Mouse (Mus musculus) CH12.LX (cell line): ENCODE results near the gene Cmip.

ENCODE experiments used
- CHD1 ChIP-seq: IDR thresholded peaks from 2 replicates; pipeline ENCODE4 v1.6.1; 2012; ENCODE audit warnings: low read depth, low read length, improper control_type of control experiment, inconsistent platforms
- CTCF ChIP-seq, 2 experiments: IDR thresholded peaks in 1 of 2; conservative IDR thresholded peaks in 1 of 2; 2 replicates each; pipeline ENCODE4 v1.5.1; 2011 to 2012; ENCODE audit warnings: low read depth in 2 of 2, low read length in 2 of 2, improper control_type of control experiment in 1 of 2, inconsistent platforms in 1 of 2, mild to moderate bottlenecking in 1 of 2, moderate library complexity in 1 of 2
- EP300 ChIP-seq: IDR thresholded peaks from 2 replicates; pipeline ENCODE4 v1.6.1; 2011; ENCODE audit warnings: low read length, improper control_type of control experiment
- GABPA ChIP-seq: IDR thresholded peaks from 2 replicates; pipeline ENCODE4 v1.6.1; 2012; ENCODE audit warnings: low read depth, low read length, improper control_type of control experiment, inconsistent platforms; ENCODE audit not compliant: insufficient replicate concordance
- MAX ChIP-seq: IDR thresholded peaks from 2 replicates; pipeline ENCODE4 v1.6.1; 2011; ENCODE audit warnings: low read length, improper control_type of control experiment
- MEF2A ChIP-seq: IDR thresholded peaks from 2 replicates; pipeline ENCODE4 v1.6.1; 2014; ENCODE audit warnings: low read depth, mild to moderate bottlenecking, inconsistent platforms, low read length, improper control_type of control experiment, borderline replicate concordance
- MYC ChIP-seq: IDR thresholded peaks from 2 replicates; pipeline ENCODE4 v1.6.1; 2011; ENCODE audit warnings: low read depth, mild to moderate bottlenecking, improper control_type of control experiment, low read length
- POLR2A ChIP-seq: IDR thresholded peaks from 2 replicates; pipeline ENCODE4 v1.6.1; 2011; ENCODE audit warnings: low read depth, mild to moderate bottlenecking, improper control_type of control experiment, low read length
- ZC3H11A ChIP-seq: IDR thresholded peaks from 2 replicates; pipeline ENCODE4 v1.6.1; 2012; ENCODE audit warnings: low read depth, mild to moderate bottlenecking, inconsistent platforms, low read length, improper control_type of control experiment
- ZNF384 ChIP-seq: IDR thresholded peaks from 2 replicates; pipeline ENCODE4 v1.6.1; 2012; ENCODE audit warnings: low read depth, low read length, improper control_type of control experiment, inconsistent platforms

DNA sequence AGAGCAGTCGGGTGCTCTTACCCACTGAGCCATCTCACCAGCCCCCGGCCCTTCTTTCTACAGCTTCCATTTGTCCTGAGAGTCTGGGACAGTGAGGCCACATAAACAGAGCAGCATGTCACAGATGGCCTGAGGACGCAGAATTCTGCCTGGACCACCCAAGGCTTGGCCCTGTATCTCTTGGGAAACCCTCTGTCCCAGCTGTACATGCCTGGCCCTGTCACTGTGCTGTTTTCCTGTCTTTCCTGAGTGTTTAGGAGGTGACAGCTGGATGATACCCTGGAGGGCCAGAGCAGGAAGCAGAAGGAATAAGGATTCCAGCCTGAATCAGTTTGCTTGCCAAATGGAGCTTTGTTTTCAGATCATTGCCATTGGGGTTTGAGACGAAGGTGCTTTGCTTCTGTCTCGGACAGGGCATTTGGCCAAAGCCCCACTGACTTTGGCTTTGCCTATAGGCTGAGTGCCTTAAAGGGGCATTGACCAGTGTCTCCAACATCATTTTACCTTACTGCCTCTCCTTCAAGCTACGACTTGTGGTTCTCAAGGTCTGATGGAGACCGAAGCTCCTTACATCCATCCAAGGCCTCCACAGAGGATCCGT lies 54.2 kb downstream of the Cmip start:
- TF ChIP-seq MEF2A (no peak), MAX (no peak), CTCF (conservative IDR thresholded peaks at IDR 0.05 in 1 of 2, IDR thresholded peaks at IDR 0.05 in 1 of 2; ENCODE audit: low read depth in 2 of 2, low read length in 2 of 2) (no peak), EP300 (no peak), GABPA (no peak), ZNF384 (no peak), POLR2A (no peak), CHD1 (no peak), MYC (no peak), ZC3H11A (no peak)
